Mouse (Mus musculus): Measurements from ENCODE around the gene Fam213b.

- TF ChIP-seq CTCF (IDR thresholded peaks at IDR 0.05; ENCODE audit: low read depth, low read length) (no peak), TAL1 (conservative IDR thresholded peaks at IDR 0.05; ENCODE audit: low read depth, low read length) (no peak)
Observed at GRCm38 (mm10) chr4:154922931-154923330, 24.0 kb upstream of the Fam213b start.

Data from G1E (cell line).